Mouse (Mus musculus) ES-CJ7 (cell line): ENCODE measurements at regions not wholly inside any gene's neighbourhood (a gene's known extent, or its start where the extent isn't known, plus 50 kb on each side); places are given as distances from the start of the nearest gene placed in this dataset.

ENCODE experiments used
- DNase-seq: peaks from one replicate; pipeline ENCODE4 v3.0.0; 2011; ENCODE audit warnings: low read depth, low spot score

- DNase-seq = no peak
These were observed 619.1 kb upstream of the Manea start for GRCm38 (mm10) chr4:26965831-26966230.

GRCm38 (mm10) chr4:26964850-26965249 is 618.2 kb upstream of the Manea start:
- no peak for DNase-seq

GRCm38 (mm10) chr4:26944617-26945016 is 597.9 kb upstream of the Manea start:
- peak; percentile 98 for DNase-seq

GRCm38 (mm10) chr4:26933988-26934798 is 587.5 kb upstream of the Manea start:
- DNase-seq = peak; percentile 17

GRCm38 (mm10) chr4:26929879-26930481 is 583.3 kb upstream of the Manea start:
- DNase-seq = peak; percentile 70

GRCm38 (mm10) chr4:26926060-26926459 is 579.4 kb upstream of the Manea start:
- no peak for DNase-seq

- DNase-seq = no peak
These were observed 541.8 kb upstream of the Manea start for GRCm38 (mm10) chr4:26888514-26888913.

GRCm38 (mm10) chr4:26879022-26879421 is 532.3 kb upstream of the Manea start:
- DNase-seq = peak; percentile 64

GRCm38 (mm10) chr4:26841761-26842160 is 495.1 kb upstream of the Manea start:
- no peak for DNase-seq

GRCm38 (mm10) chr4:26800831-26801230 is 454.1 kb upstream of the Manea start:
- no peak for DNase-seq

GRCm38 (mm10) chr4:26793181-26793824 is 446.6 kb upstream of the Manea start:
- DNase-seq = no peak

- no peak for DNase-seq
These were observed 421.2 kb upstream of the Manea start for GRCm38 (mm10) chr4:26767896-26768295.

- no peak for DNase-seq
These were observed 419.8 kb upstream of the Manea start for GRCm38 (mm10) chr4:26766235-26767228.

- no peak for DNase-seq
These were observed 394.1 kb upstream of the Manea start for GRCm38 (mm10) chr4:26740815-26741214.

GRCm38 (mm10) chr4:26736381-26736780 is 389.7 kb upstream of the Manea start:
- DNase-seq = no peak

- DNase-seq = no peak
These were observed 367.7 kb upstream of the Manea start for GRCm38 (mm10) chr4:26714437-26714836.

- no peak for DNase-seq
These were observed 363.3 kb upstream of the Manea start for GRCm38 (mm10) chr4:26709964-26710363.

- no peak for DNase-seq
These were observed 349.3 kb upstream of the Manea start for GRCm38 (mm10) chr4:26695964-26696363.
